Mouse (Mus musculus): ENCODE results near the gene Gpr132.

DNA sequence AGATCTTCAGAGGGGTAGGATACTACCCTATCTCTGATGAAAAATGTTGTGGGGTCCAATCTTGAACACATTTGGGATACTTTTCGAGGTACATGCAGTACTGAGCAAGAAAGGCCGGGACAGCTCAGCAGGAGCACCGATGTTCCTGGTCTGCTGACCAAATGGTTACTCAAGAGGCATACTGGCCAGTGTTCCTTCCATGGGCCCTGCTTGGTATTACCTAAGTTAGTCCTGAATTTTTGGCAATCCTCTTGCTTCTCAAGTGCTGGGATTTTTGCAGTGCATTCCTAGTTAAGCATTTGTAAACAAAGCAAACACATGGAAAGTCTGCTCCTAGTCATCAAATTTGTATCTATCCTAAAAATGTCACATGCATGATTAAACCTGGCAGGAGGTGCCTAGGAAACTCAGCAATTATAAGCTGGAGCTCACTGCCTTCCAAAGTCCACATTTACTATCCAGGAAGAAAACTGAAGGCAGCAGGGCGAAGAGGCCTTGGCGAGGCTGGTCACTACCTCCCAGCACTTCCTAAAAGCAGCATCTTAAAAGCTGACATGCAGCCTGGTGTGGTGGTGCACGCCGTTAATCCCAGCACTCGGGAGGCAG lies 48.9 kb downstream of the Gpr132 start:
- no peak for TF ChIP-seq CTCF (IDR thresholded peaks at IDR 0.05; ENCODE audit: extremely low read depth, insufficient read depth, low read length)
- TF ChIP-seq POLR2A (IDR thresholded peaks at IDR 0.05; ENCODE audit: extremely low read depth, insufficient read depth, low read length), result no peak

All from cortical plate, adult 2 months (tissue).